Mouse (Mus musculus) olfactory bulb, adult 2 months (tissue): ENCODE measurements around the gene Slc39a9.

Source experiments
- CTCF ChIP-seq: fragments of 200-500 bp; IDR thresholded peaks from 2 replicates; pipeline ENCODE4 v1.5.1; 2012; ENCODE audit warnings: low read depth, mild to moderate bottlenecking, low read length, moderate library complexity; ENCODE audit not compliant: insufficient read depth
- POLR2A ChIP-seq: fragments of 200-500 bp; IDR thresholded peaks from 2 replicates; pipeline ENCODE4 v1.6.1; 2012; ENCODE audit warnings: mild to moderate bottlenecking, low read depth, low read length, moderate library complexity; ENCODE audit not compliant: insufficient read depth

GRCm38 (mm10) chr12:80706915-80707604 is 63.4 kb downstream of the Slc39a9 start:
- TF ChIP-seq POLR2A (no peak), CTCF (no peak)
